Mouse (Mus musculus): ENCODE measurements around the gene Gm3336. TPM values are rescaled to one million over a fixed set of nuclear protein-coding genes. Genes with fewer than 3 reads are reported as not detected.

Gene Gm3336
- total and polyA plus RNA-seq, 3 experiments = 0.25 to 0.49 TPM; not detected in 1

DNA sequence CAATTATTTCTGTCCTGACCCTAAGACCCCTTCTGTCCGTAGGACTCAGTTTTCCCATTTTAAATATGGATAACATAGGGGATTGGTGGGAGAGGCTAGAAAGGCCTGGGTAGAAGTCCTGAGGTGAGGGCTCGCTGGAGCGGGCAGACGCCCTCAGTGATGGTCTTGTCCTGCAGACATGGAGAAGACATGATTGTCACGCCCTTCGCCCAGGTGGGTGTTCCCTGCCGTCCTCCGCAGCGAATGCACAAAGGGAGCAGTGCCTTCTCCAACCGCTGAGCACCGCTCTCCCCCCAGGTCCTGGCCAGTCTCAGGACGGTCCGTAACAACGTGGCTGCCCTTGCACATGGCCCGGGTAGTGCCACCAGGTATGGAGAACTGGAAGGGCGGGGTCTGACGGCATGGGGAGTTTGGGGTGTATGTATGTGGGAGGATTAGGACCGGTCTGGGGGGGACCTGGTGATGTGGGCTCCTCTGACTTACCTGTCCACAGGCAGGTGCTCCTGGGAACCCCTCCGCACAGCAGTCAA, 27.4 kb downstream of the Gm3336 start:
- TF ChIP-seq HCFC1 (IDR thresholded peaks at IDR 0.05; ENCODE audit: low read depth, low read length) = no peak
- TF ChIP-seq RCOR1 (conservative IDR thresholded peaks at IDR 0.05; ENCODE audit: low read depth, low read length) = no peak
- no peak for TF ChIP-seq MAZ (IDR thresholded peaks at IDR 0.05; ENCODE audit: low read depth, low read length)
- no peak for TF ChIP-seq KAT2A (IDR thresholded peaks at IDR 0.05; ENCODE audit: insufficient replicate concordance, low read length)
- TF ChIP-seq CHD2 (IDR thresholded peaks at IDR 0.05; ENCODE audit: low read length) = no peak
- no peak for TF ChIP-seq EP300 (IDR thresholded peaks at IDR 0.05; ENCODE audit: low read length)
- TF ChIP-seq ELF1 (IDR thresholded peaks at IDR 0.05; ENCODE audit: low read depth, low read length) = no peak
- TF ChIP-seq BHLHE40 (IDR thresholded peaks at IDR 0.05; ENCODE audit: low read depth, low read length) = no peak
- no peak for TF ChIP-seq GABPA (IDR thresholded peaks at IDR 0.05; ENCODE audit: insufficient replicate concordance, low read depth, low read length)
- H3K9ac ChIP-seq (ENCODE audit: insufficient read depth, low read depth) = no peak overlapping the region
- in situ Hi-C loops (cut with MboI; ENCODE audit: low pct_ligation_motif_present, low pct_unique_long_range_greater_than_20kb, low sequenced_read_pairs) = no loop called here
- no peak overlapping the region for H3K4me3 ChIP-seq (replicated peaks in 1 of 3; ENCODE audit: low read depth in 2 of 3, low read length in 2 of 3, poor library complexity in 1 of 3)
- dilution Hi-C loops (cut with MboI; ENCODE audit: extremely low pct_ligation_motif_present, extremely low pct_unique_long_range_greater_than_20kb, low sequenced_read_pairs) = no loop called here
- H3K4me2 ChIP-seq (ENCODE audit: insufficient read depth, low read depth, poor library complexity, severe bottlenecking) = no peak overlapping the region
- no peak for DNase-seq (ENCODE audit: extremely low read depth)
- H3K27ac ChIP-seq (ENCODE audit: insufficient read depth, low read depth) = no peak overlapping the region
- peaks cover 8 to 28% of the 10 kb centered on the region in 2 experiments for H3K4me1 ChIP-seq (ENCODE audit: control insufficient read depth in 1 of 2, insufficient read depth in 2 of 2)
- peaks cover 4 to 53% of the 10 kb centered on the region in 2 experiments for H3K36me3 ChIP-seq (replicated peaks in 1 of 2; ENCODE audit: control insufficient read depth in 1 of 2, insufficient read depth in 1 of 2, low read length in 1 of 2)
- H3K79me2 ChIP-seq (replicated peaks; ENCODE audit: control insufficient read depth, extremely low read depth, insufficient read depth, poor library complexity, severe bottlenecking) = no peaks in the 10 kb centered on the region
- no peaks in the 10 kb centered on the region for H3K9me3 ChIP-seq (replicated peaks; ENCODE audit: low read length)
- no peaks in the 10 kb centered on the region for H3K27me3 ChIP-seq (replicated peaks)

DNA sequence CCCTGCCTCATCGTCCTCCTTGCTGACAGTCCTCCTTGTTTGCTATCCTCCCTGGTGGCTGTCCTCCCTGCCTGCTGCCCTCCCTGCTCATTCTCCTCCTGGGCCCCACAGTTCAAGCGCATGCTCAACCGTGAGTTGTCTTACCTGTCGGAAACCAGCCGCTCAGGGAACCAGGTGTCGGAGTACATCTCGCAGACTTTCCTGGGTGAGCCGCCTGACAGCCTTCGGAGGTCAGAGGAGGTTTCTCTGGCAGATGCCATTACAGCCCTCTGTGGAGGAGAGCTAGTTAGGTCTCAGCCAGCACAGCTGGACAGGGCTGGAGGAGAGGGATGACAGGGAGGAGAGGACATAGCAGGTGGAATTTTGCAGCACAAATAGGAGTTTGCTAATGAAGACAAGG, 28.3 kb downstream of the Gm3336 start:
- H3K79me2 ChIP-seq (replicated peaks; ENCODE audit: control insufficient read depth, extremely low read depth, insufficient read depth, poor library complexity, severe bottlenecking) = no peaks in the 10 kb centered on the region
- H3K4me1 ChIP-seq (ENCODE audit: control insufficient read depth in 1 of 2, insufficient read depth in 2 of 2) = peaks cover 8 to 20% of the 10 kb centered on the region in 2 experiments
- no peaks in the 10 kb centered on the region for H3K27me3 ChIP-seq (replicated peaks)
- no peak overlapping the region for H3K27ac ChIP-seq (ENCODE audit: insufficient read depth, low read depth)
- H3K4me3 ChIP-seq (replicated peaks in 1 of 3; ENCODE audit: low read depth in 2 of 3, low read length in 2 of 3, poor library complexity in 1 of 3) = no peak overlapping the region
- H3K36me3 ChIP-seq (replicated peaks in 1 of 2; ENCODE audit: control insufficient read depth in 1 of 2, insufficient read depth in 1 of 2, low read length in 1 of 2) = peaks cover 4 to 53% of the 10 kb centered on the region in 2 experiments
- TF ChIP-seq MAX (IDR thresholded peaks at IDR 0.05; ENCODE audit: low read length) = no peak
- TF ChIP-seq ETS1 (conservative IDR thresholded peaks at IDR 0.05; ENCODE audit: low read depth, low read length) = no peak
- TF ChIP-seq JUN (IDR thresholded peaks at IDR 0.05; ENCODE audit: insufficient read depth, low read depth, low read length) = no peak
- TF ChIP-seq JUND (conservative IDR thresholded peaks at IDR 0.05; ENCODE audit: low read depth, low read length) = no peak
- TF ChIP-seq SMC3 (IDR thresholded peaks at IDR 0.05; ENCODE audit: low read depth, low read length) = no peak
- no peak for TF ChIP-seq BHLHE40 (IDR thresholded peaks at IDR 0.05; ENCODE audit: low read depth, low read length)
- no peak for TF ChIP-seq ZMIZ1 (IDR thresholded peaks at IDR 0.05; ENCODE audit: low read depth, low read length)
- TF ChIP-seq TBP (conservative IDR thresholded peaks at IDR 0.05; ENCODE audit: low read depth, low read length) = no peak
- TF ChIP-seq USF1 (IDR thresholded peaks at IDR 0.05; ENCODE audit: low read depth, low read length) = no peak
- no peak for TF ChIP-seq POLR2AphosphoS2 (IDR thresholded peaks at IDR 0.05; ENCODE audit: low read depth, low read length)
- TF ChIP-seq GABPA (IDR thresholded peaks at IDR 0.05; ENCODE audit: insufficient replicate concordance, low read depth, low read length) = no peak
- TF ChIP-seq MAZ (IDR thresholded peaks at IDR 0.05; ENCODE audit: low read depth, low read length) = no peak
- TF ChIP-seq ELF1 (IDR thresholded peaks at IDR 0.05; ENCODE audit: low read depth, low read length) = no peak
- no peak for TF ChIP-seq RCOR1 (conservative IDR thresholded peaks at IDR 0.05; ENCODE audit: low read depth, low read length)
- no peak for TF ChIP-seq E2F4 (IDR thresholded peaks at IDR 0.05; ENCODE audit: insufficient replicate concordance, low read depth, low read length)
- dilution Hi-C loops (cut with MboI; ENCODE audit: extremely low pct_ligation_motif_present, extremely low pct_unique_long_range_greater_than_20kb, low sequenced_read_pairs) (no loop called here), in situ Hi-C loops (cut with MboI; ENCODE audit: low pct_ligation_motif_present, low pct_unique_long_range_greater_than_20kb, low sequenced_read_pairs) (no loop called here)
- H3K9me3 ChIP-seq (replicated peaks; ENCODE audit: low read length) = no peaks in the 10 kb centered on the region
- H3K4me2 ChIP-seq (ENCODE audit: insufficient read depth, low read depth, poor library complexity, severe bottlenecking) = no peak overlapping the region
- DNase-seq (ENCODE audit: extremely low read depth) = no peak
- H3K9ac ChIP-seq (ENCODE audit: insufficient read depth, low read depth) = no peak overlapping the region

All from CH12.LX (cell line).